Mouse (Mus musculus) sigmoid colon, adult 10 weeks (tissue): ENCODE data around the gene Trp53inp2. TPM values are rescaled to one million over a fixed set of nuclear protein-coding genes. Genes with fewer than 3 reads are reported as not detected.

Experiments used
- polyA plus RNA-seq: library from polyadenylated mRNA; stranded (reverse); fragments of 350-450 nt; fragmentation: Illumina TruSeq; extraction: RNeasy Lipid Tissue Mini Kit (QIAGEN cat#74804); gene quantifications from one replicate; pipeline ENCODE4 v1.2.3, GENCODE M21; 2014; ENCODE audit warnings: low read depth, low replicate concordance

The Trp53inp2 gene
- 187 TPM for polyA plus RNA-seq

GRCm38 (mm10) chr2:155380261-155381059 is at the start of gene Trp53inp2:
Gene Trp53inp2, plus strand, starts transcription at chr2:155381059.

GRCm38 (mm10) chr2:155356971-155357591 is 23.8 kb upstream of the Trp53inp2 start, which contains the start of gene Pigu:
Gene Pigu, minus strand, starts transcription at chr2:155357430.

Other genes starting within 250 kb of the Trp53inp2 start
- gene Itch, start 247.6 kb upstream of the Trp53inp2 start, polyA plus RNA-seq = 143 TPM
- gene Dynlrb1, start 144.5 kb upstream of the Trp53inp2 start, polyA plus RNA-seq = 217 TPM
- 0.60 TPM for gene Map1lc3a, start 104.8 kb upstream of the Trp53inp2 start, polyA plus RNA-seq
- 55.8 TPM for gene Pigu, start 23.6 kb upstream of the Trp53inp2 start, polyA plus RNA-seq
- 74.3 TPM for gene Ncoa6, start 92.8 kb downstream of the Trp53inp2 start, polyA plus RNA-seq
- gene Acss2, start 136.9 kb downstream of the Trp53inp2 start, polyA plus RNA-seq = 77.9 TPM
- gene Ggt7, start 137.2 kb downstream of the Trp53inp2 start, polyA plus RNA-seq = 0.16 TPM
- gene Gss, start 211.8 kb downstream of the Trp53inp2 start, polyA plus RNA-seq = 13.5 TPM
- not detected for gene Myh7b, start 230.2 kb downstream of the Trp53inp2 start, polyA plus RNA-seq